Mouse (Mus musculus): Measurements from ENCODE around the gene Gm45062. TPM values are rescaled to one million over a fixed set of nuclear protein-coding genes. Genes with fewer than 3 reads are reported as not detected.

Gene Gm45062
- total RNA-seq, 2 experiments from 2014 or later = 6.2 to 21.0 TPM

- ATAC-seq (replicated peaks; ENCODE audit: low FRiP score, poor library complexity, severe bottlenecking) = no peak
Observed at GRCm38 (mm10) chr6:8495109-8495826, 236.0 kb downstream of the Gm45062 start.

GRCm38 (mm10) chr6:8495827-8496222 lies 236.6 kb downstream of the Gm45062 start:
- ATAC-seq (replicated peaks; ENCODE audit: low FRiP score, poor library complexity, severe bottlenecking) = no peak

DNA sequence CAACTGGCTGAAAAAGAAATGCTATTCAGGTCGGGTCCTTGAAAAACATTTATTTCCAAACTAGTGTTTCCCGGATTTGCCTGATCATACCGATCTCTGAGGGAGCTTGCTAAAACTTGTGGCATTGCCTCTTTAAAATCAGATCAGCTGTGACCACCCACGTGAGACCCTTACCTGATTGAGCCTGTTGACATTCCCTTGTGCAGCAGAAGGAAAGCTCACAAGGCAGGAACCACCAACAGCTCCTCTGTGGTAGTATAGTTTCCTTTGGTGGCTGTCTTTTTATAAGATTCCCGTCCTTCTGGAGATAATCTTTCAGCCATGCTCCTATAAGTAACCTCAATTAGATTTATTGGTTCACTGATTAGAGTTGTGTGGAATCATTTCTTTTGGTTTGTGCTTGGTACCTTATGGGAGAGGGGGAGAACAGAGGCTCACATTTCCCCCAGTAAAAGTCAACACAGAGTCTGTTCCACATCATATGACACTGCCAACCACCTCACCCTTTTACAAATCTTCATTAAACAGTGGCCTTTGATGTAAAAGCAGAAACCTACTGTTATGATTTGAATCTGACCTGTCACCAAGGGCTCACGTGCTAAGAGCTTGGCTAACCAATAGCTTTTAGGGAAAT lies 238.1 kb downstream of the Gm45062 start:
- no peak for ATAC-seq (replicated peaks; ENCODE audit: low FRiP score, poor library complexity, severe bottlenecking)

DNA sequence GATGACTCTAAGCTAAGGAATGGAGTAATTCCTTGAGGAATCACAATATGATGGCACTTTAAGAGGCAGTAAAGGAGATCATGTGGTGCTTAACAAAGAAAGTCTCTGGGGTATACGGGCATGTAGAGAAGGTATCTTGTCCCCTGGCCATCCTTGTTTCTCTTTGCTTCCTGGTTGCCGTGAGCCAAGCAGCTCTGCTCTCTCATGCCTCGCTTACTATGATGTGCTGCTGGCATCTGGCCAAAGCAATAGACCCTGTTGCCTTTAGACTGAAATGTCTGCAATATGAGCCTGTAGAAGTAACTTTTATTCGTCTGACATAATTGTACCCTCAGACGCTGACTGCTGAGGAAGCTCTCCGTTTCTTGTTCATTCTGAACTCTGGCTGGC lies 238.6 kb downstream of the Gm45062 start:
- no peak for ATAC-seq (replicated peaks; ENCODE audit: low FRiP score, poor library complexity, severe bottlenecking)

- ATAC-seq (replicated peaks; ENCODE audit: low FRiP score, poor library complexity, severe bottlenecking) = no peak
Observed at GRCm38 (mm10) chr6:8498961-8499360, 239.7 kb downstream of the Gm45062 start.

GRCm38 (mm10) chr6:8503953-8504352 lies 244.7 kb downstream of the Gm45062 start:
- no peak for ATAC-seq (replicated peaks; ENCODE audit: low FRiP score, poor library complexity, severe bottlenecking)

- no peak for ATAC-seq (replicated peaks; ENCODE audit: low FRiP score, poor library complexity, severe bottlenecking)
Observed at GRCm38 (mm10) chr6:8504521-8505228, 245.4 kb downstream of the Gm45062 start.

- no peak for ATAC-seq (replicated peaks; ENCODE audit: low FRiP score, poor library complexity, severe bottlenecking)
Observed at GRCm38 (mm10) chr6:8506631-8507030, 247.4 kb downstream of the Gm45062 start.

- ATAC-seq (replicated peaks; ENCODE audit: low FRiP score, poor library complexity, severe bottlenecking) = peak; percentile 96
Observed at GRCm38 (mm10) chr6:8508883-8509536, 249.8 kb downstream of the Gm45062 start.

- peak; percentile 22 for ATAC-seq (replicated peaks; ENCODE audit: low FRiP score, poor library complexity, severe bottlenecking)
Observed at GRCm38 (mm10) chr6:8509551-8509950, 250.3 kb downstream of the Gm45062 start, which contains the start of gene Glcci1. Gene Glcci1, plus strand, starts transcription at chr6:8509600.

- peak; percentile 48 for ATAC-seq (replicated peaks; ENCODE audit: low FRiP score, poor library complexity, severe bottlenecking)
Observed at GRCm38 (mm10) chr6:8509961-8510863, 251.0 kb downstream of the Gm45062 start.

- ATAC-seq (replicated peaks; ENCODE audit: low FRiP score, poor library complexity, severe bottlenecking) = no peak
Observed at GRCm38 (mm10) chr6:8510864-8511428, 251.7 kb downstream of the Gm45062 start.

DNA sequence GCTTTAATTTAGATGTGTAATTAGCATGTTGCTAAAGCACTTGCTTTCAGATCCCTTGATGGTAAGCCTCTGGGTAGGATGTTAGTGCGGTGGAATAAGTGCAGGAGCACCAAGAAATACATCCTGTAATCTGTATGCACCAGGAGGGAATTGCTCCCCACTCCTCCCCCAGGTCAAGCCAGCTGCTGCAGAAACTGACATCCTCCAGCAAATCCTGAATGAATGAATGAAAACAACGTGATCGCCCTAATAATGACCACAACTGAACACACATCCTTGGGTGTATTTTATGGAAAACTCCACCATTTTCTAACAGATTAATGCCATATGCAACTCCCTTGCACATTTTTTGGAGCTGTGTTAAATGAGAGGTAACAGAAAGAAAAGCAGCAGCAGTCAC lies 252.2 kb downstream of the Gm45062 start:
- no peak for ATAC-seq (replicated peaks; ENCODE audit: low FRiP score, poor library complexity, severe bottlenecking)

DNA sequence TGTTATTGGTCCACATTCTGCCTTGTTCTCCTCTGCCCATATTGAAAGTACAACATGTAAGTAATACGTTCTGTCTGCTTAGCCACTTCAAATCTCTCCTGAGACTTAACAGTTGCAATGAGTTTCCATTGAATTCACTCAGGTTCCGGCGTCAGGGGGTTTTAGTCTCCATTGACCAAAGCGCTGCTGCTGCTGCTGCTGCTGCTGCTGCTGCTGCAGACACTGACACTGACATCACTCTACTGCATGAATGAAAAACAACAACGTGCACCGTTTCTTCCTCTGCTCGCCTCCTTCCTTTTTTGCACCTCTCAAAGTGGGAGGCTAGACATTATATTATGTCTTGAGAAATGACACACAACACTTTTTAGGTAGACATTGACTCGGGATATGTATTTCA lies 253.2 kb downstream of the Gm45062 start:
- no peak for ATAC-seq (replicated peaks; ENCODE audit: low FRiP score, poor library complexity, severe bottlenecking)

GRCm38 (mm10) chr6:8519687-8520086 lies 260.4 kb downstream of the Gm45062 start:
- no peak for ATAC-seq (replicated peaks; ENCODE audit: low FRiP score, poor library complexity, severe bottlenecking)

DNA sequence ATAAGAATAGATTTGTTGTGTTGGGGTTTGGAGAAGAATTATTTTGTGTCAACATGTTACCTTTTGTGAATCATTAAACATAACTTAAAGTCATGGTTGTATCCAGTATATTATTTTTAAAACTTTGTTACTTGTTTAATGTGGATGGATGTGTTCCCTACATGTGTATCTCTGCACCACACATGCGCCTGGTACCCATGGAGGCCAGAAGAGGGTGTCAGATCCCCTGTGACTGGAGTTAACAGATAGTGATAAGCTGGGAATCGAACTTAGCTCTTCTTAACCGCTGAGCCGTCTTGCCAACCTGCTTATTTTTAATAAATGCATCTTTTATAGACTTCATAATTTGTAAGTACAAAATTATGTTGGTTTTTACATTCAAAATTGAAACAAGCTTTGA lies 262.0 kb downstream of the Gm45062 start:
- no peak for ATAC-seq (replicated peaks; ENCODE audit: low FRiP score, poor library complexity, severe bottlenecking)

DNA sequence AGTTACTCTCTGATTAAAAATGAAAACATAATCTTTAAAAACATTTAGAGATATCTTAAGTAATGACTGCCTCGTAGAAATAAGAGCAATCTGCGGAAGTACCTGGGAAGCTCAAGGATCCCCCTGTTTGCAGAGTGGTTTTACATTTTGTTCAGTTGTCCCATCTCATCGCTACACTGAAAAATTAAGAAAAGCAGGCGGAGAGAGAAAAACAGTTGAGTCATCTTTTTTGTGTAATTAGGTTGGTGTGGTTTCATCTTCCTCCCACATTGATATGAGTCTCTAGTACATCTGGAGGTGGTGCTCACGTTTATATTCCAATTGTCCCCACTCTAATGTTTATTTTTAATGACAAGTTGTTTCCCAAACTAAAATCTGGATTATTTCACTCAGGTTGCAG lies 265.5 kb downstream of the Gm45062 start:
- no peak for ATAC-seq (replicated peaks; ENCODE audit: low FRiP score, poor library complexity, severe bottlenecking)

DNA sequence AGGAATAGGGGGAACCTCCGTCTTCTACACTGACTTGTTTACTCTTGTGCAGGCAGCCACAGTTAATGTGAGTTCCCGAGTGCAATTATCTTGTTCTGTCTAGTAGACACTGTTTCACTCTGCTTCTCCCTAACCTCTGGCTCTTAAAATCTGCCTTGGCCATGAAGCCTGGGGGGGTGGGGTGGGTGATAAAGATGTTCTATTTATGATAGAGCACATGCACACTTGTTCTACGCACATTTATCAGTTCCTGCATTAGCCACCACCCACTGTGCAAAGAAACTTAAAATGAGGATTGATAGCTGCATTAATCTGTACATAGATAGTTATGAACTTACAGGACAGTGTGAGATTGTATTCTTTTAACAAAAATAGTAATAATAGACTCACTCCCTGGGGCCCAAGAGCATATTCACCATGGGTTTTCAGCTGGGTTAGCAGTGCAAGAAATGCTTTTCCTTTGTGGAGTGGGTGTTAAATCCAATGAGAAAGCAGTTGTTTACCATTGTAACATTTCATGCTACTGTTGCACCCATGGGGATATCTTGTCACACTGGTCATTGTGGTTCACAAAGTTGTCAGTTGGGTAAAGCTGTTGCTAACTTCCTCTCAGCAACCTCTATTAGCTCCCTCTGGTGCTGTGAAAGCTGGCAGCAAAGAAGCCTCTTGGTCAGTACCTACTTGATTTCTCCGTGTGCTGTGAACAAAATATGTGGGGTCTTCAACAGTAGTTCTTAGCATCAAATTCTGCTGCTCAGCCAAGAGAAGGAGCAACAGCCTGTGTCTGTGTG lies 272.0 kb downstream of the Gm45062 start:
- peak; percentile 76 for ATAC-seq (replicated peaks; ENCODE audit: low FRiP score, poor library complexity, severe bottlenecking)

Data from erythroid progenitor cell, adult 5-6 weeks (primary cell).